Mouse (Mus musculus) cortical plate, adult 2 months (tissue): ENCODE measurements at regions not wholly inside any gene's neighbourhood (a gene's known extent, or its start where the extent isn't known, plus 50 kb on each side); places are given as distances from the start of the nearest gene placed in this dataset.

Source experiments
- CTCF ChIP-seq: fragments of 200-500 bp; IDR thresholded peaks from 2 replicates; pipeline ENCODE4 v1.5.1; 2011; ENCODE audit warnings: mild to moderate bottlenecking, control low read depth, low read length; ENCODE audit not compliant: insufficient read depth; ENCODE audit errors: extremely low read depth
- POLR2A ChIP-seq: fragments of 200-500 bp; IDR thresholded peaks from 2 replicates; pipeline ENCODE4 v1.6.1; 2011; ENCODE audit warnings: mild to moderate bottlenecking, low read length, control low read depth; ENCODE audit not compliant: insufficient read depth; ENCODE audit errors: extremely low read depth

DNA sequence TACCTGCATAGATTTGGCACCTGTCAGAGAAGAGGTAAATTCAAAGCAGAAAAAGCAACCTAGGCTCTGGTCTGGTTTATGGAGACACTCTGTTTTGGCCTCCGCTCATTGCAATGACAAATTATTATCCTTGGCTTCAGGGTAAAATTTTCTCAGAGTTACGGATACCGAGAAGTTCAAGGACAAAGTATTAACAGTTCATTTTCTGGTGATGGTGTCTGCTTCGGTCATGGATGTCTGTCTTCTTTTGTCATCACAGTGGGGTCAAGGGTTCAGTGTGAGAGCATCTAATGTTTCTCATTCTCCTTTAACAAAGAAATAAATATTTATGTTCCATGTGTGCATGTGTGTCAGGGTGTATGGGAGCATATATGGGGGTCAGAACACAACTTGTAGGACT, 1261.0 kb upstream of the A1bg start:
- TF ChIP-seq CTCF (no peak), POLR2A (no peak)
